Mouse (Mus musculus): ENCODE results near the gene 2200002D01Rik. TPM values are rescaled to one million over a fixed set of nuclear protein-coding genes. Genes with fewer than 3 reads are reported as not detected.

The 2200002D01Rik gene
- total RNA-seq, 2 experiments from 2014 or later = 2.0 to 2.4 TPM

Other genes with a start within 250 kb of the 2200002D01Rik start
- 10 to 100 TPM; 11.2 to 44.9 TPM for gene Ryr1, start 123.3 kb downstream of the 2200002D01Rik start, total RNA-seq (2021)
- 1 to 10 TPM; 2.1 to 2.2 TPM for gene Rasgrp4, start 113.6 kb downstream of the 2200002D01Rik start, total RNA-seq (2021)
- 10 to 100 TPM; 12.9 to 17.3 TPM for gene Fam98c, start 92.2 kb downstream of the 2200002D01Rik start, total RNA-seq (2021)
- 1 to 10 TPM in 1 of 2 experiments, under 1 TPM in 1; 0.69 to 1.3 TPM for gene Ggn, start 78.3 kb downstream of the 2200002D01Rik start, total RNA-seq (2021)
- gene Spred3, start 78.1 kb downstream of the 2200002D01Rik start, total RNA-seq (2021) = 1 to 10 TPM; 4.8 to 9.6 TPM
- gene Psmd8, start 67.8 kb downstream of the 2200002D01Rik start, total RNA-seq (2021) = 100 to 1,000 TPM; 214 to 221 TPM
- gene Catsperg1, start 34.4 kb downstream of the 2200002D01Rik start, total RNA-seq (2021) = under 1 TPM; 0.42 to 0.61 TPM
- 1 to 10 TPM; 3.7 to 4.6 TPM for gene Kcnk6, start 16.0 kb downstream of the 2200002D01Rik start, total RNA-seq (2021)
- gene Yif1b, start 10.1 kb downstream of the 2200002D01Rik start, total RNA-seq (2021) = 10 to 100 TPM; 77.2 to 81.7 TPM
- 10 to 100 TPM; 33.2 to 36.6 TPM for gene Spint2, start 33.4 kb upstream of the 2200002D01Rik start, total RNA-seq (2021)
- gene Ppp1r14a, start 40.8 kb upstream of the 2200002D01Rik start, total RNA-seq (2021) = 10 to 100 TPM; 13.8 to 14.3 TPM
- gene Dpf1, start 55.5 kb upstream of the 2200002D01Rik start, total RNA-seq (2021) = 1 to 10 TPM; 1.4 to 2.6 TPM